Mouse (Mus musculus): Measurements from ENCODE around the gene Asah2. TPM values are rescaled to one million over a fixed set of nuclear protein-coding genes. Genes with fewer than 3 reads are reported as not detected.
A peak's percentile ranks its signal among the peaks of the same experiment; 100 is the strongest.
"Not testable (repeated sequence)": the region's sequence is repeated elsewhere in the genome, so short reads cannot be mapped to it uniquely, and the experiment has no call there.

Gene Asah2
- polyA plus RNA-seq, 1 experiment from 2014 or later: 1.8 TPM

DNA sequence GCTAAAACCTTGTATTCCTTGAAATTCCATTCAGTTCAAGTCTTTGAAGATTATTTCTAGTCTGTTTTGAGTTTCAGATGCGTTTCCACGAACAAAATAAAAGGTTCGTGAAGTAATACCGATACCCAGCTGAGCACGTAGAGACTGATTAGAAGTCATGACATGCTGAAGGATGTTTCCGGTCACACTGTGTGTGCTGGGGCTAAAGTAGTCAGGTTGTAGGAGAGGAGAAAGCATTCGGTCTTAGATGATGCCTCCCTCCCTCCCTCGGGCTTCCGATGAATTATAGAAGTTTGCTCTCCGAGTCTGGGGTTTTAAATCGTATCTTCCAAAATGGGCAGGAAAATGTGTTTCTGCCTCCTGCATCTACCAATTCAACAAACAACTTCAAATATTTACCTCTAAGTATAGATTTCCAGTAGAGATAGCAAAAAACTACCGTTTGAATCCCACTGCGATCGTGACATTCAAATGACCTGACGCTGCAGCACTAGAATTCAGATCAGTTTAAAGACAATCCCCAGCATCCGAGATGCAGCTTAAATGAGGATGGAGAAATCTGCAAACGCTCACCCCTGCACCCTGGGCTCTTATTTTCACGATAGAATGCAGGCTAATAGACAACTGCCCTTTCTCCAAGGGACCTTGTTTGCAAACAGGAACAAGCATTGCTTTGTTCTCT, 5.6 kb downstream of the Asah2 start:
- Histone ChIP-seq H3K4me3 (peak overlapping the region; percentile 23), H3K27me3 (no peaks in the 10 kb centered on the region), H3K36me3 (no peaks in the 10 kb centered on the region), H3K27ac (no peak overlapping the region), H3K4me1 (peaks cover 18% of the 10 kb centered on the region), H3K4me2 (peak overlapping the region; percentile 52), H3K9ac (0 out of 2 replicates have a peak overlapping the region, but pooled peaks have one; percentile 21), H3K9me3 (no peaks in the 10 kb centered on the region)
- WGBS: 16% methylated on average over 18 of the region's 18 CpGs
- no peak for ATAC-seq (ENCODE audit: insufficient number of reproducible peaks, insufficient read depth, low FRiP score, low TSS enrichment, low read depth)

GRCm38 (mm10) chr19:32098582-32098981, 9.4 kb downstream of the Asah2 start:
- H3K9ac ChIP-seq: no peak overlapping the region
- no peak overlapping the region for H3K4me3 ChIP-seq
- no peak for ATAC-seq (ENCODE audit: insufficient number of reproducible peaks, insufficient read depth, low FRiP score, low TSS enrichment, low read depth)
- H3K27me3 ChIP-seq: no peaks in the 10 kb centered on the region
- no peaks in the 10 kb centered on the region for H3K36me3 ChIP-seq
- H3K4me1 ChIP-seq: peaks cover 9% of the 10 kb centered on the region
- H3K9me3 ChIP-seq: no peaks in the 10 kb centered on the region
- no peak overlapping the region for H3K27ac ChIP-seq
- H3K4me2 ChIP-seq: no peak overlapping the region
- 81% methylated on average over 3 of the region's 3 CpGs for WGBS

DNA sequence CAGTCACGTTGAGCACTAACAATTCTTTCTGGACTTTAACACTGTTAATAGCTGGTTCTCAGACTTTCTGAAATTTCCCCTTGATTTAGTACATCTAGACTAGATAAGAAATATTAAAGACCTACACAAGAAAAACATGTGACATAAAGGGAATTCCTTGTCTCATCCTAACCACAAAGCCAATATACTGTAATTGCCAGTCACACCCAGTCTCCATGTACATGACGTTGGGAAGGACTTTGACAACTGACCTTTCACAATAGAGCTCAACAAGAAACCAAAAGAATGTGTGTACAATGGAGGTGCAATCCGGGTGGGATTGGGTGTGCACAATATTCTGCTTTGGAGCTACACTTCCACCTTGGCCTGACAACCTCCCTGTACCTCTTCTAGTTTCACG, 15.7 kb downstream of the Asah2 start:
- Histone ChIP-seq H3K4me2 (no peak overlapping the region), H3K9ac (no peak overlapping the region), H3K27ac (no peak overlapping the region), H3K36me3 (no peaks in the 10 kb centered on the region), H3K4me3 (no peak overlapping the region), H3K27me3 (no peaks in the 10 kb centered on the region), H3K9me3 (no peaks in the 10 kb centered on the region), H3K4me1 (no peaks in the 10 kb centered on the region)
- WGBS: 82% methylated on average over 4 of the region's 4 CpGs
- no peak for ATAC-seq (ENCODE audit: insufficient number of reproducible peaks, insufficient read depth, low FRiP score, low TSS enrichment, low read depth)

GRCm38 (mm10) chr19:32090804-32091203, 17.2 kb downstream of the Asah2 start:
- Histone ChIP-seq H3K27me3 (no peaks in the 10 kb centered on the region), H3K9ac (no peak overlapping the region), H3K4me3 (no peak overlapping the region), H3K4me1 (no peaks in the 10 kb centered on the region), H3K27ac (no peak overlapping the region), H3K4me2 (no peak overlapping the region), H3K36me3 (no peaks in the 10 kb centered on the region), H3K9me3 (no peaks in the 10 kb centered on the region)
- no peak for ATAC-seq (ENCODE audit: insufficient number of reproducible peaks, insufficient read depth, low FRiP score, low TSS enrichment, low read depth)
- WGBS: 87% methylated on average over 4 of the region's 4 CpGs

GRCm38 (mm10) chr19:32088570-32088969, 19.4 kb downstream of the Asah2 start:
- no peaks in the 10 kb centered on the region for H3K9me3 ChIP-seq
- ATAC-seq (ENCODE audit: insufficient number of reproducible peaks, insufficient read depth, low FRiP score, low TSS enrichment, low read depth): no peak

GRCm38 (mm10) chr19:32087736-32088470, 20.1 kb downstream of the Asah2 start:
- Histone ChIP-seq H3K4me1 (no peaks in the 10 kb centered on the region), H3K27ac (no peak overlapping the region), H3K9ac (no peak overlapping the region), H3K4me3 (no peak overlapping the region), H3K9me3 (no peaks in the 10 kb centered on the region), H3K36me3 (no peaks in the 10 kb centered on the region), H3K27me3 (no peaks in the 10 kb centered on the region), H3K4me2 (no peak overlapping the region)
- no peak for ATAC-seq (ENCODE audit: insufficient number of reproducible peaks, insufficient read depth, low FRiP score, low TSS enrichment, low read depth)
- 85% methylated on average over 6 of the region's 6 CpGs for WGBS

More at GRCm38 (mm10) chr19:32088570-32088969, 19.4 kb downstream of the Asah2 start:
- H3K4me1 ChIP-seq: no peaks in the 10 kb centered on the region
- H3K9ac ChIP-seq: no peak overlapping the region
- H3K4me3 ChIP-seq: no peak overlapping the region
- no peaks in the 10 kb centered on the region for H3K36me3 ChIP-seq
- H3K4me2 ChIP-seq: no peak overlapping the region
- 83% methylated on average over 1 of the region's 1 CpGs for WGBS
- H3K27me3 ChIP-seq: no peaks in the 10 kb centered on the region
- H3K27ac ChIP-seq: no peak overlapping the region

DNA sequence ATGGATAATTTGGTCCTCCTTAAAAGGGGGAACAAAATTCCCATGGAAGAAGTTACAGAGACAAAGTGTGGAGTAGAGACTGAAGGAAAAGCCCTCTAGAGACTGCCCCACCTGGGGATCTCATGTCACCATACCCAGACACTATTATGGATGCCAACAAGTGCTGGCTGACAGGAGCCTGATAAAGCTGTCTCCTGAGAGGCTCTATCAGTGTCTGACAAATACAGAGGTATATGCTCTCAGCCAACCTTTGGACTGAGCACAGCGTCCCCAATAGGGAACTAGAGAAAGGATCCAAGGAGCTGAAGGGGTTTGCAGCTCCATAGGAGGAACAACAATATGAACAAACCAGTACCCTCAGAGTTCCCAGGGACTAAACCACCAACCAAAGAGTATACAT, 23.2 kb downstream of the Asah2 start:
- not testable (repeated sequence) for H3K36me3 ChIP-seq; H3K9ac ChIP-seq; ATAC-seq (ENCODE audit: insufficient number of reproducible peaks, insufficient read depth, low FRiP score, low TSS enrichment, low read depth); H3K27me3 ChIP-seq; H3K4me2 ChIP-seq; H3K4me3 ChIP-seq; H3K9me3 ChIP-seq; H3K4me1 ChIP-seq; H3K27ac ChIP-seq
- WGBS: 85% methylated on average over 1 of the region's 1 CpGs

GRCm38 (mm10) chr19:32070340-32070739, 37.7 kb downstream of the Asah2 start:
- Histone ChIP-seq H3K27me3 (no peaks in the 10 kb centered on the region), H3K9ac (no peak overlapping the region), H3K4me3 (no peak overlapping the region), H3K4me1 (no peaks in the 10 kb centered on the region; the same call in 1 of the 2 replicates), H3K9me3 (no peaks in the 10 kb centered on the region), H3K36me3 (no peaks in the 10 kb centered on the region), H3K27ac (no peak overlapping the region), H3K4me2 (no peak overlapping the region)
- 79% methylated on average over 2 of the region's 2 CpGs for WGBS
- no peak for ATAC-seq (ENCODE audit: insufficient number of reproducible peaks, insufficient read depth, low FRiP score, low TSS enrichment, low read depth)

DNA sequence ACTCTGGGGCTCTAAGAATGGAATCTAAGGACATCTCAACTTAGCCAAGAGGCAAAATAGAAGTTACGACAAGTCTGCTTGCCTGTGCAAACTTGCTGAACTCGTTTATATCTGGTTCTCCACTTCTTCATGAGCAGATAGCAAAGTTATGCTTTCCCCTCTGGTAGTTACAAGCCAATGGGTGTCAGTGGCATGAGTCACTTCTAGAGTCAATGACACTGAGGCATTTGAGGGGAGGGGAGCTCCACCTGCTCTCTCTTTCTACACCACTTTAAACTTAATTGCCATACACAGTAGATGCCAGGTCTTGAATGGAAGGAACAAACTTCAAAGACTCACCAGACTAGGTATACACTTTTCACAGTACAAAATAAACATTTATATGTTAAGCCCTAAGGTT, 38.4 kb downstream of the Asah2 start:
- Histone ChIP-seq H3K27ac (no peak overlapping the region), H3K36me3 (no peaks in the 10 kb centered on the region), H3K9ac (no peak overlapping the region), H3K4me3 (no peak overlapping the region), H3K4me2 (no peak overlapping the region), H3K4me1 (peaks cover 2% of the 10 kb centered on the region; the same call in 1 of the 2 replicates), H3K9me3 (no peaks in the 10 kb centered on the region), H3K27me3 (no peaks in the 10 kb centered on the region)
- ATAC-seq (ENCODE audit: insufficient number of reproducible peaks, insufficient read depth, low FRiP score, low TSS enrichment, low read depth): no peak; the same call in 1 of the 2 replicates
- WGBS: 68% methylated on average over 2 of the region's 2 CpGs

DNA sequence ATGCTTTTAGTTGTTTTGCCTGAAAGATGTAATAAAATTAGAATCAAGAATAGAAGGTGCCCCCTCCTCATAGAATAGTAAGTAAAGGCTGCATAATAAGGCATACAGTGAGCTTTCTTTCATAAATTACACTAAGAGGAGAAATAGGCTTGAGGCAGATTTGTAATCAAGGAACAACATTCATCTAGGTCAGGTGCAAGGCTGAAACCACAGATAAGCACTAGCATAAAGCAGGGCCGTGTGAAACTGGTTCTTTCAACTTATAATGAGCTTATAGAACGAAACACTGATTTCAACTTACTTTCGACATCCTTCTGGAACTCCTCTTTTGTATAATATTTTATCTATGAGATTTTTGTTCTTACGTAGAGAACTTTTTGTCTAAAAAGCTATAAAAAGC, 40.3 kb downstream of the Asah2 start:
- no peaks in the 10 kb centered on the region for H3K27me3 ChIP-seq
- 62% methylated on average over 4 of the region's 4 CpGs for WGBS
- H3K9me3 ChIP-seq: no peaks in the 10 kb centered on the region
- peaks cover 8% of the 10 kb centered on the region; the same call in 1 of the 2 replicates for H3K4me1 ChIP-seq
- H3K4me3 ChIP-seq: no peak overlapping the region
- ATAC-seq (ENCODE audit: insufficient number of reproducible peaks, insufficient read depth, low FRiP score, low TSS enrichment, low read depth): no peak
- H3K27ac ChIP-seq: no peak overlapping the region
- no peak overlapping the region for H3K4me2 ChIP-seq
- no peak overlapping the region for H3K9ac ChIP-seq
- no peaks in the 10 kb centered on the region for H3K36me3 ChIP-seq

GRCm38 (mm10) chr19:32061294-32061693, 46.7 kb downstream of the Asah2 start:
- Histone ChIP-seq H3K9ac (no peak overlapping the region), H3K9me3 (no peaks in the 10 kb centered on the region), H3K27me3 (no peaks in the 10 kb centered on the region), H3K4me3 (no peak overlapping the region), H3K4me2 (no peak overlapping the region), H3K27ac (no peak overlapping the region), H3K4me1 (peaks cover 8% of the 10 kb centered on the region; the same call in 1 of the 2 replicates), H3K36me3 (no peaks in the 10 kb centered on the region)
- 83% methylated on average over 1 of the region's 1 CpGs for WGBS
- ATAC-seq (ENCODE audit: insufficient number of reproducible peaks, insufficient read depth, low FRiP score, low TSS enrichment, low read depth): no peak

DNA sequence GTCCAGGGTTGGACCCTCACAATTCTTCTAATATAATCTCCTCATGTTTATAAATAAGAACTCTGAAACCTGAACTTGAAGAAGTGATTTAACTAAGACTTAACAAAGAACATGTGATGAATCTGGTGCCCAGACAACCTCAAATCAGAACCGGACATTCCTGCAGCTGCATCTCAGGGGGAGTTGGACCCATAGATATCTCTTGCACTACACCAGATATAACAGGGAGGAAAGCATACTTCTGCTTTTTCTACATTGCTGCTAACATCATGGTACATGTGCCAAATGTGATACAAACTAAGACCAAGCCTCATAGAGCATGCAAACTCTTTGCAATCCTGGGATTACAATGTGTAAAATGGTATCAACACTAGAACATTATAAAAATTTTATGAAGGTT, 51.8 kb downstream of the Asah2 start:
- WGBS: 82% methylated on average over 1 of the region's 1 CpGs
- H3K4me2 ChIP-seq: no peak overlapping the region
- ATAC-seq (ENCODE audit: insufficient number of reproducible peaks, insufficient read depth, low FRiP score, low TSS enrichment, low read depth): no peak
- no peak overlapping the region for H3K4me3 ChIP-seq
- H3K27ac ChIP-seq: no peak overlapping the region
- no peak overlapping the region for H3K9ac ChIP-seq
- H3K9me3 ChIP-seq: no peaks in the 10 kb centered on the region
- no peaks in the 10 kb centered on the region for H3K36me3 ChIP-seq
- H3K4me1 ChIP-seq: no peaks in the 10 kb centered on the region
- no peaks in the 10 kb centered on the region for H3K27me3 ChIP-seq
